Mouse (Mus musculus): ENCODE measurements around the gene Gm44502.

Gm44502 gene

GRCm38 (mm10) chr15:89402471-89402870, 27.0 kb downstream of the Gm44502 start:
- DNase-seq (ENCODE audit: low read depth, low spot score) = no peak

DNA sequence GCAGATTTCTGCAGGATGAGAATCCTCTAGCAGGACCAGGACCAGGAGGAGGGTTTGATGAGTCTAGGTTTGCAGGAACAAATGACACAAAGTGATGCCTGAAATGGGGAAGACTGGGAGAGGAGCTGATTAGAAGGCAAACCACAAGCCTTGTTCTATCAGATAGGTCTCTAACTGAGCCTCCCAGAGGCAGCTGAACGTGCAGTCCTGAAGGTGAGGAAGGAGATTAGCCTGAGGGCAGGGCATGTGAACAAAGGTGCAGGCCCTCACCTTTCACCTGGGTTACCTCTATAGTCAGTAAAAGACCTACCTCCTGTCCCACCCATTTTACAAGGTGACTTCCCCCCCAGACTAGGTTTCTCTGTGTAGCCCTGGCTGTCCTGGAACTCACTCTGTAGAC, 29.8 kb downstream of the Gm44502 start:
- no peak for DNase-seq (ENCODE audit: low read depth, low spot score)

- no peak for DNase-seq (ENCODE audit: low read depth, low spot score)
Measured at GRCm38 (mm10) chr15:89398146-89398545, 31.4 kb downstream of the Gm44502 start.

GRCm38 (mm10) chr15:89396883-89397282, 32.6 kb downstream of the Gm44502 start:
- DNase-seq (ENCODE audit: low read depth, low spot score) = no peak

- no peak for DNase-seq (ENCODE audit: low read depth, low spot score)
Measured at GRCm38 (mm10) chr15:89390081-89390480, 39.4 kb downstream of the Gm44502 start.

DNA sequence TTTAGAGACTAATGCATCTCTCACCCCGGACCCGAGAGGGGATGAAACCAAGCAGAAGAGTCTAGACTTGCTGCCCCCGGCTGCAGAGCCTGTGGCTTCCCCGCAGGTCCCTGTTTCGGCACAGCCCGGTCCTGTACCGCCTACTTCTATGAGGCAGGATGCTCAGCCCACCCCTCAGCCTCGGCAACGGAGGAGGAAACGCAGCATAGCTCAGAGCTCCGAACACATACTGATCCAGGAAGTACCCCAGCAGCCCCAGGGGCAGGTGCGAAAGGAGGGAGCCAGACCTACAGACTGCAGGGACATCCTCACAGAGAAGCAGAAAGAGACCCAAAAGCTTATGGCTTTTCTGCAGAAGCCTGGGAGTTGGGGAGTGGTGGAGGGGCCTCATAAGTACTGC, 42.4 kb downstream of the Gm44502 start:
- no peak for DNase-seq (ENCODE audit: low read depth, low spot score)

DNA sequence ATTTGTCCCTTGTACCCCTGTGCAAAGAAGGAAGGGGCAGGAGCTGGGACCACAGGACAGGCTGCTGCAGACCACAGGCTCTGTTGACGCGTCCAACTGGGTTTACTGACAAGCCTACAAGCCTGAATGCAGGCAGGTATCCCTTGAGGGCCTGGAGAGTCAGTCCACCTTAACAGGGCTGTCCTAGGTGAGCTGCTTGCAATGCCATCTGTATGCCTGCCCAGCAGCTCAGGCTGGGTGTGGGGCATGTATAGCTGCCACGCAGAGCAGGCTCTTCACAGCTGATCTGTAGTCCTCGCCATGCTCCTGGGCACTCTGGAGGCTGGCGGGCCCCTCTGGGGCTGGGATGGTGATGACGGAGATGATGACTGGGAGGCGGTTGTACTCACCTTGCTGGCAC, 44.9 kb downstream of the Gm44502 start, which contains the start of gene Klhdc7b:
Gene Klhdc7b, plus strand, starts transcription at position 301 of the 400 bp plus-strand sequence.
- no peak for DNase-seq (ENCODE audit: low read depth, low spot score)

DNA sequence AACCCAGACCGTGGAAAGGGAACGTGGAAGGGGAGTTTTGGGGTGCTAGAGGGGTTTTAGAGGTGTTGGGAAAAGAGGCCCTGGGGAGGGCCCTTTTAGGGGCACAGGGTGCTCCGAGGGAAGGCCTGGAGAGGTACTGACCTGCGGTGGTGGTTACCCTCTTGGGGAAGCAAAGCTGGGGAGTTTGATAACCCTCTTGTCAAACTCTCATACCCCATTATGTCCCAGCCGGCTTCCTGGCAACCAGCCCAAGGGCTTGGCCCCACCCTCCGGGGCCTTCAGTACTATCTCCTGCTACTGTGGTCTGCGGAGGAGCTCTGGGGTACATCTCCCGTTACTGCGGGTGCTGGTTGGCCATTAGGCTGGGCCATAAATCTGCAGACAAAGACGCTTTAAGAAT, 50.1 kb downstream of the Gm44502 start:
- no peak for DNase-seq (ENCODE audit: low read depth, low spot score)

- DNase-seq (ENCODE audit: low read depth, low spot score) = no peak
Measured at GRCm38 (mm10) chr15:89378831-89379401, 50.6 kb downstream of the Gm44502 start, which contains the start of gene Odf3b. TSS of gene Odf3b (minus strand) at chr15:89379282.

GRCm38 (mm10) chr15:89377938-89378828, 51.3 kb downstream of the Gm44502 start:
- no peak for DNase-seq (ENCODE audit: low read depth, low spot score)

GRCm38 (mm10) chr15:89377362-89377761, 52.1 kb downstream of the Gm44502 start:
- DNase-seq (ENCODE audit: low read depth, low spot score) = no peak

GRCm38 (mm10) chr15:89376957-89377356, 52.5 kb downstream of the Gm44502 start, which contains the start of gene Tymp:
TSS of gene Tymp (minus strand) at chr15:89377039.
- DNase-seq (ENCODE audit: low read depth, low spot score) = no peak

- no peak for DNase-seq (ENCODE audit: low read depth, low spot score)
Measured at GRCm38 (mm10) chr15:89376040-89376439, 53.5 kb downstream of the Gm44502 start.

DNA sequence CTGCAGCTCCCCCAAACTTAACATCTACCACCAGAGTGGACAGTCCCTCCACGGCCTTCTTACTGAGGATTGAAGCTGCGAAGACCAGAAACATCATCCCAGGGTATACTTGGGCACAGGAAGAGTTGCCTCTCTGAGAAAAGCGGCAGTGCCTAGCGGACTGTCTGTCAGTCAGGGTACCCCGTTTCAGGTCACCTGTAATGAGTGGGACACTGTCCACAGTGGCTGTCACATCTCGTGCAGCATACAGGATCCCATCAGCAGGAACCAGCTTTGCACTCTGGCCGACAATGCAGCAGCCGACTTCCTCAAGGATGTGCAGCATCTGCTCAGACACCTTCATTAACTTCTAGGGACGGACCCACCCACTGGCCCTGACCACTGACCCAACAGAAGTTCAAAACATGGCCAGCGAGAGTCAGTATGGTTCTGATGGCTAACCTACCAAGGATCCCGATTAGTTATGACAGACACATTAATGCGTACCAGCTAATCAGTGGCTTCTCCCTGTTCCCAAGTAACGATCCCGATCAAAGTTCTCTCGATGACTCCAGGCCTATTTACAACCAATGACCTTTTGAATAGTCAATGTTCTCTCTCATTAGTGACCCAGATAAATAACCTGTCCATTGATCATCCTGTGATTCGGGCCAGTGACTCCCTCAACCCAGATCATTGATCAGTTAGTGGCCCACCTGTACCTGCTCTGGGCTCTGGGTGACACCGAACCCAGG, 54.5 kb downstream of the Gm44502 start:
- no peak for DNase-seq (ENCODE audit: low read depth, low spot score)

GRCm38 (mm10) chr15:89374340-89374739, 55.2 kb downstream of the Gm44502 start:
- DNase-seq (ENCODE audit: low read depth, low spot score) = no peak

DNA sequence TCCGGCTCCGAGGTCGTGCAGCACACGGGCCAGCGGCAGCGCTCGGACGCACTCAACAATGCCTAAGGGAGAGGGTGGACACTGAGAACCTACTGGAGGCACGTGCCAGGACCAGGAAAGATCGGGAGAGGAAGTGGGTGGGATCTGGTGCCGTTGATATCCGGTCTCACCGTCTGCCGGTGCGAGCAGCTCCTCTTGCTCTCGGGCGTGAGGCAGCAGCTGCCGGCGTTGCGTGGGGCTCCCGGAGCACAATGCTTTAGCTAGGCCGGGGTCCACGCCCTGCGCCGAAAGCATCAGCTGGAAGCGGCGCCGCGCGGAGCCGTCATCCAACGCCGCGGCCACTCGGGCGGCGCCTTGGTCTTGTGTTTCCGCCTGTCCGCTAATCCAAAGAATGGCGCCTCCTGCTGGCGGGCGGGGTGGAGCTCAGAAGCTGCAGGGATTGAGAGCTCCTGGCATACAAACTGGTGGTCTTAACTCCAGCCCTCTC, 55.7 kb downstream of the Gm44502 start, which contains the start of gene Sco2:
Gene Sco2, minus strand, starts transcription at position 85 of the 487 bp plus-strand sequence.
- peak; percentile 83 for DNase-seq (ENCODE audit: low read depth, low spot score)

DNA sequence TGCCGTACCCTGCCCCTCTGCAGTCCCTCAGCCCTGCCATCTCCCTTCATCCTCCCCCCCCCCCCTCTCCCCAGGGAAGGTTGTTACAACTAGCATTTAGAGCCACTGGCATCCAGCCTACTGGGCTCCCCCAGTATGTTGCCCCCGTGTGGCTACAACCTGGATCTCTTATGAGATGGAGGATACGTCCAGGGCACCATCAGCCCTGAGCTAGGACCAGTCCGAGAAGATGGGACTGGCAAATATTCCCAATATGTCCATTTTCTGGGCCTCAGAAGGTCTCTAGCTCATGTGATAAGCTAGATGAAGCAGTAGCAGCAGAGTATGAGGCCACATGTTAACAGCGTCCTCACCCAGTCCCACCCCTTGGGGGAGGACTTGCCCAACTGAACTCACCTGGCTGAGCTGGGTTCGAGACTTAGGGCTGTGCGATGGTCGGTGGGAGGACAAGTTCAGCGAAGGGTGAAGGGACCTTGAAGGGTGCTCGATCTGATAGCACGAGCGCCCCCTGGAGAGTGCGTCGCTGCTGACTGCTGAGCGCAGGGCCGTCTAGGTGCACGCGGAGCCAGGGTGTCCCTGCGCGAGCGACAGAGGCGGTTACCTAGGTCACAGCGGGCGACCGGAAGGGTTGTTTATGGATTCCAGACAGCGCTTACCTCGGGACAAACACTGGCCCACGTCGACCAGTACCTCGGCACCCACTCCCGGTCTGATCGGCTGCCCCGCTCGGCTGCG, 56.3 kb downstream of the Gm44502 start:
- DNase-seq (ENCODE audit: low read depth, low spot score) = peak; percentile 71

GRCm38 (mm10) chr15:89372536-89372935, 57.0 kb downstream of the Gm44502 start:
- no peak for DNase-seq (ENCODE audit: low read depth, low spot score)

DNA sequence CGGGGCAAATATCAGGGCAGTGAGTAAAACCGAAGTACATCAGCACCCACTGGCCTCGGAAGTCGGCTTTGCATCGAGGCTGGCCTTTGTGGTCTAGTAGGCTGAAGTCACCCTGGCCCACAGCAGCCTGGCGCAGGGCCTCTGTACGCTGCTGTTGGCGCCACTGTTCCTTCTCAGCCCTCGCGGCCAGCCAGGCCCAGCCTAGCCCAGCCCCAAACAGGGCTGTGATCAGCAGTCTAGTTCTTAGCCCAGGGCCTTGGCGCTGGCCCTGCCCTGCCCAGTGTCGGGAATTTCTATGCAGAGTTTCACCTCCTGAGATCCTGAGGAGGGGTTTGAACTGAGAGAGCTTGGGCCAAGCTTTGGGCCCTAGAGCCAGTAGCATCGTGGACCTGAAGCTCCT, 57.4 kb downstream of the Gm44502 start:
- DNase-seq (ENCODE audit: low read depth, low spot score) = no peak
